Mouse (Mus musculus) lung, postnatal 10 days (tissue): ENCODE measurements at regions not wholly inside any gene's neighbourhood (a gene's known extent, or its start where the extent isn't known, plus 50 kb on each side); places are given as distances from the start of the nearest gene placed in this dataset.
"Not testable (repeated sequence)": the region's sequence is repeated elsewhere in the genome, so short reads cannot be mapped to it uniquely, and the experiment has no call there.

Experiments
- DNase-seq: peaks from one replicate; pipeline ENCODE4 v3.0.0; 2021

GRCm38 (mm10) chr7:137522450-137522849 is 85.0 kb downstream of the Glrx3 start:
- DNase-seq, result no peak

GRCm38 (mm10) chr7:137533476-137533875 is 96.1 kb downstream of the Glrx3 start:
- no peak for DNase-seq

DNA sequence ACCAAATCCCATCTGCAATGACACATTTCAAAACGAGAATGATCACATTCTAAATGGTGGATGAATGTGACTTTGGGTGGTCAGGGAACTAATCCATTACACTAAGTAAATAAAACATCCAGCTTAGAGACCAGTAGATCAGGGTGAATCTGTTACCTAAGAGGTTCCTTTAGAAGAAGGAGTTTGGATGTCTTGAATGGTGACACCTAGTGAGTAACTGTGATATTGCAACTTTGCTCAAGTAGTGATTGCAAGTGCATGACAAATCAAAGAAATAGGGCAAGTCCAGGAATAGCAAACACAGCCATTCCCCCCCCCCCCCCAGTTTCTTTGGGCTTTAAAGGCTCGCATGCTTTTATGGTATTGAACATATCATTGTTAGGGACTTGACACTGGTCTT is 112.6 kb downstream of the Glrx3 start:
- peak; percentile 47 for DNase-seq

DNA sequence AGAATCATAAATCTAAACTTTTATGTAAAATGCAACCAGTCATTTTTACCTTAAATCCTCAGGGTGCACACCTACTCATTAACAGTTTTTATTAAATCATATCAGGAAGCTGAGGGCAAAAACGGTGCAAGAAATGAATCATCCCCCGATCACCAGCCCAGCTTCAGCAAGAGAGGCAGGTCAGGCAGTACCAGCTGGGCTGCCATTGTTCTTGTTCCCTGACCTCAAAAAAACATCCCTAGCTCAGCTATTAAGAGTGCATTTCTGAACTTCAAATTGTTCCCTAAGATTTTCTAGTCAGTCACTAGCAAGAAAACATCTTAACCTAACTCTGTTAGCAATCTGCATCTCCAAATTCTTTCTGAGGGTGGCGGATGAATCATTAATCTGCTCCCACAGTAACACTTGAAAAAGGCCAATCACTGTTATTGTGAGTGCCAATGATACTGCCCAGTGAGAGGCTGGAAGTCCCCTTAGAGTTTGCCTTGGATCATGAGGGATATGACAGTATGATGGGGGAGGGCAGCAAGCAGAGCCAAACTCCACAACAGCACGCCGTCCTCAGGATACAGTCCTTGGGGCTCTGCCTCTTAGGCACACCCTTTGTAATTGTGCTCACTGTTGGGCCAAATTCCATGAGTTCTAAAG is 115.3 kb downstream of the Glrx3 start:
- no peak for DNase-seq

GRCm38 (mm10) chr7:137555481-137555880 is 118.1 kb downstream of the Glrx3 start:
- no peak for DNase-seq

DNA sequence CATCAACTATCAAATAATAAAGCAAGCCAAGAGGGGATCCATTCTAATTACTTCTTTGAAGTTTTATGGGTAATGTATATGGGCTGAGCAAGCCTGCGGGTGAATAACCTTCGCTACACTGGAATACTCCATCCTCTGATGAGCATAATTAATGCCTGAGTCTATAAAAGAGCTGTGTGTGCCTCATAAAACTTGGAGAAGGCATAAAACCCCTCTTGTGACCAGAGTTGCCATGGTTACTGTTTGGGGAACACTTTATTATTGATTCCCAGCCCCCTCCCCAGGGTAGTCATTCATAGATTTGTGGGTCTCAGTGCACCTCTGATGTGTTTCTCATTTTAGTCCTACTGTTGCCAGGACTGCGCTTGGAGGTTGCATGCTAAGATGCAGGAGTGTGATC is 120.0 kb downstream of the Glrx3 start:
- no peak for DNase-seq

- DNase-seq, result no peak
These were observed 121.5 kb downstream of the Glrx3 start for GRCm38 (mm10) chr7:137558871-137559270.

DNA sequence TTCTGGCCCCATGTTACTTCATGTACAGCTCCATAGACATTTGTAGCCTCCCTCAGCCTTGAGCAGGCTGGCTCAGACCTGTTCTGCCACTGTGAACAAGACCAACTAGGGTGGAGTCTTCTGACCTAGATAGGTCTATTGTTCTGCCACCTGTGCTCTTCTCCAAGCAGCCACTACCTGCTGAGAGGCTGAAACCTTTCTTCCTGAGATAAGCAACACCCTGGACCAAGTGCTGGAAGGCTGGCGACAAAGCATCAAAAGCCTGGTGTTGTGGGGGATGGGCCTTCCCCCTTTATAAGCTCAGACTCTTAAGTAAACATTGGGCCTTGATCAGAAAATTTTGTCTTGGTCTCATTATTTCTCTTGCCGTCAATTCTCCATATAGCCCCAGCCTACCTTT is 132.8 kb downstream of the Glrx3 start:
- DNase-seq, result no peak

GRCm38 (mm10) chr7:137575491-137575890 is 138.1 kb downstream of the Glrx3 start:
- no peak for DNase-seq

DNA sequence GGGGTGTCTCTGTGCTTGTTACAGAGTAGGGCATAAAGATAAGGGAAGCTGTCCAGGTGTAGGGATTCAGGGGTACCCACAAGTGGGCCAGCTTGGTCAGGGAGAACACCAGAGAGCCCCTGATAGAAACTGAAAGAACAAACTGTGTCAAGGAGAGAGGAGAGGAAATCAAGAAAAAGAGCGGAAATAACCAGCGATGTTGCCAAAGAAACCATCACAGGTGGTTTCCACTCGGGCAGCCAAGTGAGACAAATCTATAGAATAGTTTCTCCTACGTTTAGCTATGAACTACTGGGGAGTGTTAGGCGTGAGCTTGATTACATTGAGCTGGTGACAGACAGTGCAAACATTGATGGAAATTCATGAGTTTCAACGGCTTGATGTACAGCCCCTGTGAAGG is 138.8 kb downstream of the Glrx3 start:
- DNase-seq, result no peak

GRCm38 (mm10) chr7:137583556-137583955 is 146.1 kb downstream of the Glrx3 start:
- no peak for DNase-seq

- DNase-seq, result not testable (repeated sequence)
These were observed 147.5 kb downstream of the Glrx3 start for GRCm38 (mm10) chr7:137584916-137585315.

- peak; percentile 5 for DNase-seq
These were observed 156.2 kb downstream of the Glrx3 start for GRCm38 (mm10) chr7:137593570-137593969.

DNA sequence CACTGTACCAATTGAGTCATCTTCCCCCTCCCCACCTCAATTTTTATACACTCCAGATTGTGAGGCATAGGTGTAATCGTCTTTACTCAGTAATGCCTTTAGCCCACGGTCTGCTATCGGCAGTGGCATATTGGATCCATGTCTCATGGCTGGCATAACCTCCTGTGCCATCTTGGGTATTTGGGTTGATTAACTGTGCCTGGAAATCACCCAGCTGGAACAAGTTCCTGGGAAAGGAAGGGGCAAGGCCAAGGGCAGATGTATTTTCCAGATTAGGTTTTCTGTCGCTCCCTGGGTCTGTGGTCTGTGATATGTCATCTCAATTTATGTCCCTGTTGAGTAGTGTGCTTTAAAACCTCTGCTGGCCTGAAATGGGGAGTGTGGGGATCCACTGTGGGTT is 158.2 kb downstream of the Glrx3 start:
- DNase-seq, result no peak

GRCm38 (mm10) chr7:137596161-137596560 is 158.7 kb downstream of the Glrx3 start:
- DNase-seq, result no peak

- DNase-seq, result peak; percentile 71
These were observed 165.6 kb downstream of the Glrx3 start for GRCm38 (mm10) chr7:137603039-137603438.

GRCm38 (mm10) chr7:137609752-137610151 is 172.3 kb downstream of the Glrx3 start:
- DNase-seq, result no peak

DNA sequence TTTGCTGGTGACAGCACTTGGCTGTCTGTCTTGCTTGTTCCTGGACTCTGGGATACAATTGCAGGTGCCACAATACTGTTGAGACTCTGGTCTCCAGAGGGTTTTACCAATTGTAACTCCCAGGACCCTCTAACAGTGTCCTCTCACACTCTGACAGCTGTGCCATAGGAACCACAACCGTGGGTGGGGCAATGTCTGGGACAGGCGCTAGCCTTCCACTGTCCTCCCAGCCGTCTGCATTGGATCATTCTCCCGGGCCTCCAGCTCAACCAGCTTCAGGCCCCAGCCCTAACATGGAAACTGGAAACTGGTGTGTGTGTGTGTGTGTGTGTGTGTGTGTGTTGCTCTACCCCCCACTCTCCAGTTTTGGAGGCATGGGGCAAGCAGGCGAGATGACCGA is 173.9 kb downstream of the Glrx3 start:
- DNase-seq, result no peak

DNA sequence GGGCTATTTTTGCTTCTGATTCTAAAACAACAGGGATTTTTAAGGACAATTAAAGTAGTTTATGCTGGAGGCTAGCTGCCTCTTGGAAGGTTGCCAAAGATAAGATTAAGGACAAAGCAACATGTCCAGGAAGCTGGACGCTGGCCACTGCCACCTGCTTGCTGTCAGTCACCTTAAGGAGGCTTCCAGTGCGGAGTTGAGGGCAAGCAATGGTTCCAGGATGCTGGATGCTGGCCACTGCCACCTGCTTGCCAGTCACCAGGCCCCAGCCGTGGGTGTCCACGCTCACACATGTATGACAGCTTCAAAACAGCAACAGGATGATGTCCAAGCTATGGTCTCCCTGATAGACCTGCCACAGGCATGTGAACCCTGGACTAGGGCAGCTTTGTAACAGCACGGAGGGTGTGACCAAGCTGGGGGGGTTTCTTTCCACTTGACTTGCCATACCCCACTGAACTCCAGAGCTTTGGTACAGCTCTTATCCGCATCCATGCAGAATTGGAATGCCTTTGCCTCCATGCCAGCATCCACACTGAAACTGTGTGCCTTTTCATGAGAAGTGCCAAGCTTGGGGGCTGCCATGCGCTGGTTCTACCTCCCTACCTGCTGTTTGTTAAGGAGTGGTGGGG is 174.6 kb downstream of the Glrx3 start:
- no peak for DNase-seq

DNA sequence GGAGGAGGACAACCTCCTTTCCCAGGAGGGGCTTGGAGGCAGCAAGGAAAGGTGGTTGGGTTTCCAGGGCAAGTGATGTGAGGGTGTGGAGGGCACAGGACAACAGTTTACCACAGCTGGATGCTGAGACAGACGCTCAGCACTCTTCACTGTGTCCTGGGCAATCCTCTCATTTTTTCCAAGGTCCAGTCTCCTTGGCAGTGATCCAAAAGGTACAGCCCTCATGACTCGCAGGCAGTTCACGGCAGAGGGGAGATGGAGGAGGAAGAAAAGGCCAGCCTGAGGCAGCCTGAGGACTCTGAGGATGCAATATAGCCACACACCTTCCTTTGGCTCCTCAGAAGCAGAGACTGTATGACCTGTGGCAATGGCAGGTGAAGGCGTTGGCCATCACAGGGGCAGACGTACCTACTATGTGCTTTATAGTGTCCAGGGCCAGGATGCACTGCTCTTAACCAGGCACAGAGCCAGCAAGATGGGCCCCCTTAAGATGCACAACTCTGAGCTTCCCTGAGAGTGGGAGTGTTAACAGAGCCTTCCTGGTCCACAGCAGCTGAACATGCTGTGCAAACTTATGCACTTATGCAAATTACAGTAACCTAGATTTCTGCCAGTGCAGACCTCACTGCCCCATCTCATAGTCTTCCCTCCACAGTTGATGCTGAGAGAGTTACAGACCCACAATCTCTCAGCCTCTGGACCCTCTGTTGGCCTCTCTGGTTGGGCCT is 181.2 kb downstream of the Glrx3 start:
- no peak for DNase-seq

DNA sequence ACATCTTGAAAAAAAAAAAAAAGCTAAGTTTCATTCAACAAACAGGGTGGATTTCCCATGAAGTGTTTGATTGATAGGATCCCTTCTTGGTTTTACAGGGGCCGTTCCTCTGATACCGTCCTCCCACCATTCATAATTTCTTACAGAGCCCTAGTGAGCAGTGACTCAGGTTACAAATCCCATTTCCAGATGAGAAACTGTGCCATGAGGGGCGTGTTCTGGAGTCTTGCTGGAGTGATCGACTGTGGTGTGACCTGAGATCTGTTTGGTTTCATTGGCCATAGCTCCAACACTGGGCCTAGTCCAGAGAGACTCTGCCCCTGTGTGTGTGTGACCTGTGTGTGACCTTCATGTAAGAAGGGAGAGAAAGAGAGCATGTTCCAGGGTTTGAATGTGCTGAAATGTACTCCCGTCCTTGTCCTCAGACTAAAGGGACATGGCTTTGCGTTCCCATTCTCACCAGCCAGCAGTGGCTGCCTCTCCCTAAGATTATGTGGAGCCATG is 181.9 kb downstream of the Glrx3 start:
- no peak for DNase-seq

- DNase-seq, result no peak
These were observed 190.9 kb downstream of the Glrx3 start for GRCm38 (mm10) chr7:137628266-137628665.

GRCm38 (mm10) chr7:137629540-137629939 is 192.1 kb downstream of the Glrx3 start:
- DNase-seq, result no peak

DNA sequence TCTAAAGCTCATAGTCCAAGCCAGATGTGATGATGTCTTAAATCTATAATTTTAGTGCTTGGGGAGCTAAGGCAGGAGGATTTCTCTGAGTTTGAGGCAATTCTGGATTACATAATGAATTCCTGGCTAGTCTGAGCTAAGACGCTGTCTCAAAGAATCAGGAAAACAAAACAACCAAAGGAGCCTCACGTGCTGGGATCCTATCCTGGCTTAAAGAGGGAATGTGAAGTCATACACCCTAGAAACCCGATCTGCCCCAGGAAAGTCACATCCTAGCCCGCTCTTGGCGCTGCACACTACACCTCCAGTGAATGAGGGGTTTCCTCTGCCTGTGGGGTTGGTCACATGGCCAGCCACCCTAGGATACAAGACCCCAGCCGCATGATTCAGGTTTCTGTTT is 211.2 kb downstream of the Glrx3 start:
- no peak for DNase-seq
